Mouse (Mus musculus) kidney, embryonic 15.5 days (tissue): Measurements from ENCODE around the gene Tmem102. TPM values are rescaled to one million over a fixed set of nuclear protein-coding genes. Genes with fewer than 3 reads are reported as not detected.

Experiments used
- ATAC-seq: fragments of 200-750 bp; cut with Nextera tagmentation; replicated peaks from 2 replicates; pipeline ENCODE4 v1.8.0; 2017; ENCODE audit warnings: moderate TSS enrichment; ENCODE audit not compliant: low FRiP score
- H3K27ac ChIP-seq: fragments of 300-500 bp; sonication (generic); 2 replicates; pipeline ENCODE4 v1.5.1; 2015; ENCODE audit warnings: mild to moderate bottlenecking, inconsistent platforms
- H3K27me3 ChIP-seq: fragments of 300-500 bp; sonication (generic); 2 replicates; pipeline ENCODE4 v1.6.1; 2015; ENCODE audit warnings: inconsistent platforms
- H3K36me3 ChIP-seq: fragments of 300-500 bp; sonication (generic); 2 replicates; pipeline ENCODE4 v1.6.1; 2015; ENCODE audit warnings: inconsistent platforms
- H3K4me1 ChIP-seq: fragments of 300-500 bp; sonication (generic); 2 replicates; pipeline ENCODE4 v1.6.1; 2015; ENCODE audit warnings: inconsistent platforms
- H3K4me2 ChIP-seq: fragments of 300-500 bp; sonication (generic); 2 replicates; pipeline ENCODE4 v1.6.1; 2015; ENCODE audit warnings: moderate library complexity, mild to moderate bottlenecking, inconsistent platforms
- H3K4me3 ChIP-seq: fragments of 300-500 bp; sonication (generic); replicated peaks from 2 replicates; pipeline ENCODE4 v1.5.1; 2015; ENCODE audit warnings: mild to moderate bottlenecking, inconsistent platforms
- H3K9ac ChIP-seq: fragments of 300-500 bp; sonication (generic); 2 replicates; pipeline ENCODE4 v1.6.1; 2015; ENCODE audit warnings: mild to moderate bottlenecking, inconsistent platforms
- H3K9me3 ChIP-seq: fragments of 300-500 bp; sonication (generic); replicated peaks from 2 replicates; pipeline ENCODE4 v1.6.1; 2016; ENCODE audit warnings: inconsistent platforms
- WGBS: fragments of 180-500 bp; shearing (Covaris S2); methylation state at CpG from one replicate; pipeline ENCODE4 v1.1.7; 2015; ENCODE audit warnings: mixed read lengths; 5-methylcytosine and 5-hydroxymethylcytosine counted together
- polyA plus RNA-seq: library from polyadenylated mRNA; unstranded; fragments of >200 nt; fragmentation: Nextera tagmentation; extraction: Ambion mirVana; gene quantifications from 2 replicates; pipeline ENCODE4 v1.2.1, GENCODE M21; 2015

The Tmem102 gene
- polyA plus RNA-seq, 1 experiment from 2014 or later, result 8.3 TPM

GRCm38 (mm10) chr11:69837604-69837951, 32.2 kb upstream of the Tmem102 start, which contains the start of gene Nlgn2:
TSS of gene Nlgn2 (minus strand) at chr11:69837784.
- H3K4me2 ChIP-seq, result peak within 1 kb of the TSS; percentile 97
- peaks cover 18% of the 10 kb centered on the region for H3K27me3 ChIP-seq
- peak within 1 kb of the TSS; percentile 90 for H3K27ac ChIP-seq
- H3K9me3 ChIP-seq, result no peaks in the 10 kb centered on the region
- H3K36me3 ChIP-seq, result peaks cover 15% of the 10 kb centered on the region; the same call in 1 of the 2 replicates
- H3K9ac ChIP-seq, result peak within 1 kb of the TSS; percentile 77
- WGBS, result under 1% methylated on average over 31 of the region's 32 CpGs
- peak within 1 kb of the TSS; percentile 74 for H3K4me3 ChIP-seq
- peaks cover 48% of the 10 kb centered on the region for H3K4me1 ChIP-seq
- ATAC-seq, result no peak; the same call in 1 of the 2 replicates

- peaks cover 48% of the 10 kb centered on the region for H3K4me1 ChIP-seq
- H3K4me2 ChIP-seq, result peak overlapping the region; percentile 97
- peak; percentile 1 for ATAC-seq
- under 1% methylated on average over 46 of the region's 52 CpGs for WGBS
- peak overlapping the region; percentile 90 for H3K27ac ChIP-seq
- peak overlapping the region; percentile 74 for H3K4me3 ChIP-seq
- H3K9me3 ChIP-seq, result no peaks in the 10 kb centered on the region
- peaks cover 18% of the 10 kb centered on the region for H3K27me3 ChIP-seq
- peak overlapping the region; percentile 77 for H3K9ac ChIP-seq
- H3K36me3 ChIP-seq, result peaks cover 21% of the 10 kb centered on the region; the same call in 1 of the 2 replicates
Measured at GRCm38 (mm10) chr11:69836703-69837576, 31.5 kb upstream of the Tmem102 start.

GRCm38 (mm10) chr11:69835966-69836335, 30.5 kb upstream of the Tmem102 start:
- H3K4me2 ChIP-seq, result peak overlapping the region; percentile 97
- peak overlapping the region; percentile 74 for H3K4me3 ChIP-seq
- H3K36me3 ChIP-seq, result peaks cover 25% of the 10 kb centered on the region; the same call in 1 of the 2 replicates
- no peaks in the 10 kb centered on the region for H3K9me3 ChIP-seq
- H3K4me1 ChIP-seq, result peaks cover 48% of the 10 kb centered on the region
- no peak overlapping the region for H3K27ac ChIP-seq
- H3K9ac ChIP-seq, result no peak overlapping the region
- WGBS, result 6% methylated on average over 4 of the region's 4 CpGs
- ATAC-seq, result no peak
- H3K27me3 ChIP-seq, result peaks cover 18% of the 10 kb centered on the region

GRCm38 (mm10) chr11:69835326-69835965, 30.0 kb upstream of the Tmem102 start:
- Histone ChIP-seq H3K9me3 (no peaks in the 10 kb centered on the region), H3K4me1 (peaks cover 48% of the 10 kb centered on the region), H3K36me3 (peaks cover 29% of the 10 kb centered on the region; the same call in 1 of the 2 replicates), H3K27me3 (peaks cover 18% of the 10 kb centered on the region), H3K27ac (no peak overlapping the region), H3K9ac (0 out of 2 replicates have a peak overlapping the region, but pooled peaks have one; percentile 3), H3K4me3 (peak overlapping the region; percentile 74), H3K4me2 (peak overlapping the region; percentile 97)
- no peak for ATAC-seq
- 10% methylated on average over 9 of the region's 9 CpGs for WGBS

- no peak for ATAC-seq
- Histone ChIP-seq H3K27me3 (peaks cover 18% of the 10 kb centered on the region), H3K36me3 (peaks cover 25% of the 10 kb centered on the region; the same call in 1 of the 2 replicates), H3K4me3 (peak overlapping the region; percentile 74), H3K9ac (peak overlapping the region; percentile 49), H3K4me1 (peaks cover 47% of the 10 kb centered on the region), H3K9me3 (no peaks in the 10 kb centered on the region), H3K4me2 (peak overlapping the region; percentile 97), H3K27ac (peak overlapping the region; percentile 48; the same call in 1 of the 2 replicates)
- 6% methylated on average over 45 of the region's 48 CpGs for WGBS
Measured at GRCm38 (mm10) chr11:69834001-69834549, 28.7 kb upstream of the Tmem102 start.

GRCm38 (mm10) chr11:69833554-69833953, 28.1 kb upstream of the Tmem102 start:
- H3K27me3 ChIP-seq, result peaks cover 18% of the 10 kb centered on the region
- no peak overlapping the region for H3K27ac ChIP-seq
- peaks cover 49% of the 10 kb centered on the region for H3K4me1 ChIP-seq
- H3K9me3 ChIP-seq, result no peaks in the 10 kb centered on the region
- H3K36me3 ChIP-seq, result peaks cover 25% of the 10 kb centered on the region; the same call in 1 of the 2 replicates
- H3K9ac ChIP-seq, result peak overlapping the region; percentile 49
- peak overlapping the region; percentile 97 for H3K4me2 ChIP-seq
- whole genome bisulfite sequencing, result 61% methylated on average over 8 of the region's 8 CpGs
- no peak for ATAC-seq
- peak overlapping the region; percentile 74 for H3K4me3 ChIP-seq

- 76% methylated on average over 5 of the region's 5 CpGs for WGBS
- Histone ChIP-seq H3K4me2 (no peak overlapping the region), H3K4me3 (no peak overlapping the region), H3K9ac (no peak overlapping the region), H3K27ac (no peak overlapping the region), H3K27me3 (peaks cover 2% of the 10 kb centered on the region; the same call in 1 of the 2 replicates), H3K4me1 (peaks cover 14% of the 10 kb centered on the region), H3K9me3 (no peaks in the 10 kb centered on the region), H3K36me3 (peaks cover 69% of the 10 kb centered on the region)
- 0 out of 2 replicates have a peak, but pooled peaks have one; percentile 37 for ATAC-seq
Measured at GRCm38 (mm10) chr11:69828832-69829231, 23.4 kb upstream of the Tmem102 start.

GRCm38 (mm10) chr11:69823456-69823855, 18.0 kb upstream of the Tmem102 start:
- Histone ChIP-seq H3K36me3 (peaks cover 44% of the 10 kb centered on the region), H3K27me3 (no peaks in the 10 kb centered on the region), H3K4me3 (no peak overlapping the region), H3K9ac (no peak overlapping the region), H3K9me3 (no peaks in the 10 kb centered on the region), H3K4me2 (no peak overlapping the region), H3K4me1 (no peaks in the 10 kb centered on the region), H3K27ac (no peak overlapping the region)
- WGBS, result 62% methylated on average over 2 of the region's 2 CpGs
- ATAC-seq, result no peak

GRCm38 (mm10) chr11:69822080-69822479, 16.7 kb upstream of the Tmem102 start, which contains the start of gene Spem1:
TSS of gene Spem1 (minus strand) at chr11:69822180.
- H3K4me3 ChIP-seq, result no peak within 1 kb of the TSS
- no peaks in the 10 kb centered on the region for H3K27me3 ChIP-seq
- peaks cover 30% of the 10 kb centered on the region for H3K36me3 ChIP-seq
- H3K9me3 ChIP-seq, result 0 out of 2 replicates have a peak, but pooled peaks cover 4% of the 10 kb centered on the region
- no peak within 1 kb of the TSS for H3K9ac ChIP-seq
- 84% methylated on average over 3 of the region's 3 CpGs for WGBS
- no peak for ATAC-seq
- H3K27ac ChIP-seq, result no peak within 1 kb of the TSS
- no peak within 1 kb of the TSS for H3K4me2 ChIP-seq
- H3K4me1 ChIP-seq, result no peaks in the 10 kb centered on the region

GRCm38 (mm10) chr11:69818871-69819270, 13.4 kb upstream of the Tmem102 start:
- no peaks in the 10 kb centered on the region for H3K27me3 ChIP-seq
- H3K4me3 ChIP-seq, result no peak overlapping the region
- H3K4me2 ChIP-seq, result no peak overlapping the region
- peaks cover 4% of the 10 kb centered on the region; the same call in 1 of the 2 replicates for H3K4me1 ChIP-seq
- H3K36me3 ChIP-seq, result 0 out of 2 replicates have a peak, but pooled peaks cover under 1% of the 10 kb centered on the region
- no peak overlapping the region for H3K9ac ChIP-seq
- 89% methylated on average over 8 of the region's 8 CpGs for WGBS
- 0 out of 2 replicates have a peak, but pooled peaks cover 8% of the 10 kb centered on the region for H3K9me3 ChIP-seq
- no peak overlapping the region for H3K27ac ChIP-seq
- no peak for ATAC-seq

GRCm38 (mm10) chr11:69818365-69818764, 12.9 kb upstream of the Tmem102 start, which contains the start of gene Spem2:
TSS of gene Spem2 (minus strand) at chr11:69818465.
- WGBS, result 76% methylated on average over 2 of the region's 2 CpGs
- H3K9me3 ChIP-seq, result 0 out of 2 replicates have a peak, but pooled peaks cover 8% of the 10 kb centered on the region
- H3K27me3 ChIP-seq, result no peaks in the 10 kb centered on the region
- peaks cover 4% of the 10 kb centered on the region; the same call in 1 of the 2 replicates for H3K4me1 ChIP-seq
- ATAC-seq, result no peak
- no peak within 1 kb of the TSS for H3K4me2 ChIP-seq
- H3K9ac ChIP-seq, result no peak within 1 kb of the TSS
- H3K27ac ChIP-seq, result no peak within 1 kb of the TSS
- H3K36me3 ChIP-seq, result no peaks in the 10 kb centered on the region
- H3K4me3 ChIP-seq, result no peak within 1 kb of the TSS
